Mouse (Mus musculus): Measurements from ENCODE around the gene Tomm5.
"Not testable (repeated sequence)": the region's sequence is repeated elsewhere in the genome, so short reads cannot be mapped to it uniquely, and the experiment has no call there.

Gene Tomm5

DNA sequence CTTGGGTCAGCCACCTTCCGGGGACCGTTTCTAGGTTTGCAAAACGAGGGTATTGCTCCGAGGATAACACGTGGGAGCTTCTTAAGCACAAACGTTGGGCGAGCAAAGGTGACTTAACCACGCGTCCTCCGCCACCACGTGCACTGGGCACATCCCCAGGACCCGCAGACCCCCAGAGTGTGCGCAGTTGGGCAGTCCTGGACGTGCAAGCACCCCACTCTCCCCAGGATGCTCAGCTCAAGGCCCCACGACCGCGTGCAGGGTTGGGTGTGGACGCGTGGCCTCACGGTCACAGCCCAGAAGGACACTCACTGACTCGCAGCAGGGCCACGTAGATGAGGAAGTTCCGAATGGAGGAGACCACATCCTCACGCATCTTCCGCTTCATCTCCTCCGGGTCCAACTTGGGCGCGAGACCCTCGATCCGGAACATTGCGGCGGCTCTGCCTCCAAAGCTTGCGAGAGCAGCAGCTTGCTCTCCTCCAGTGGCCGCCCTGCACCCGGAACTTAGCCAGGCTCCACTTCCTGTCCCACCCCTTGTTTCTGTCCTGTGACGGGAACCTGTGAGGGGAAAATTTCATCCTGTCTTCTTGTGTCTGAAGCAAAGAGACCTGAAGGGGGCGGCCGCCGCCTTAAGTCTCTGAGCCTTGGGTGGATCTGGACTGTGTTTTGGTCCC, at the start of gene Tomm5:
Tomm5 (minus strand) TSS at position 514 of the 677 bp plus-strand sequence.
- DNase-seq (ENCODE audit: low read depth) = peak; percentile 93

DNA sequence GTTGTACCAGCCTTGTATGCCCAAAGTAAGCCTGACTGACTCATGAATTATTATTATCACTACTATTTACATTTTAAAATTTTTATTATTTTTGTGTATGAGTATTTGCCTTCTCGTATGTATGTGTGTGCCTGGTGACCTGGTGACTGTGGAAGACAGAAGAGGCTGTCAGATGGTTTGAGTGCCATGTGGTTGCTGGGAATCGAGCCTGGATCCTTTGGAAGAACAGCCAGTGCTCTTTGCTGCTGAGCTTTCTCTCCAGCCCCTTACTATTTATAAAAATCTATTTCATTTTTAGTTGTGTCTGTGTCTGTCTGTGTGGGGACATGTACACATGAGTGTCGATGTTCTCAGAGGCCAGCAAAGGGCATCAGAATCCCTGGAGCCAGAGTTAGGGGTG, 48.5 kb upstream of the Tomm5 start:
- no peak for DNase-seq (ENCODE audit: low read depth)

DNA sequence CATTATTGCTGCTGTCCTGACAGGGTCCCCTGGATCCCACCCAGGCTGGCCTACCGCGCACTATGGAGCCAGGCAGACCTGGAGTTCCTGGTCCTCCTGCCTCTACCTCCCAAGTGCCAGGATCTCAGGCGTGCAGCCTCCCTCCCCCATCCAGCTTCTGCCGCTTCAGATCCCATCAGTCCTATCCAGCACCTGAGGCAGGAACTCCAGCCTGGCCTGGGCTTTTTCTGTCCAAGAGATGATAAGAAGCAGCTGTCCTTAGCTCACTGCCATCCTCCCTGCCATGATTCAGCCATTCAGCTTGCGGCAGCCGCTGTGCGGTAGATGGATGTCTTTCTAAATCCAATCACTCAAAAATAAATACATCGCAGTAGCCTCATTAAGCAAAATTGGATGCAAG, 35.1 kb upstream of the Tomm5 start:
- DNase-seq (ENCODE audit: low read depth) = no peak

DNA sequence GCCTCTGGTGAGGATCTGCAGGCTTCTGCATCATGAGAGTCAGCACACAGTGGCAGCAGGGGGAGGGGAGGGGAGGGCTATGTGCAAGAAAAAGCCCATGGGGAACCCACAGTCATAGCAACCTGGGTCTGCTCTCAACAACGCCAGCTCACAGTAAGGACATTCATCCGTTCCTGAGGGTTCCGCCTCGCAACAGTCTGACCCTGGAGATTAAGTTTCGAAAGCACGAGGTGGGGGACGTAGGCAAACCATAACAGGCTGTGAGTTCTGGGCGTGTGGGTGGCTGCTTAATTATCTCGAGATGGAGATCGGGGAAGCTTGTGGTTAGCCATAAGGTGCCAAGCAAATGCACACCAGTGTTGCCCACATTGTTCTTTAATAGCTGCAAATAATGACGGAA, 34.5 kb upstream of the Tomm5 start:
- DNase-seq (ENCODE audit: low read depth) = peak; percentile 12

DNA sequence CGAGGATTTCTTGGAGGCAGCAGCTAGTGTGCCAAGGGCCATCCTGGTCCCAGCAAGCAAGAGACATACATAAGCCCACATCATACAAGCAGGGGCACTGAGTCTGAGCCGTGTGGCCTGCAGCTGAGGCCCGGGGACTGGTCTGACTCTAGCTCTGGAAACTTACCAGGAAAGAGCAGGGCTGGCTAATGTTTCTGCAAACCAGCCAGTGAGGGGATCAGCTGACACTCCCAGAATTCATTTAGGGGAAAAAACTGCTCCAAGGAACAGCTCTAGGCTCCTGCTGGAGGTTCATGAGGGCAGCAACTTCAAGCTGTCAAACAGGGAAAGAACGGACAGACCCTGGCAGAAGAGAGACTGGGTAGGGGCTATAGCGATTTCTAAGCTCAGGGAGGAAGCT, 33.9 kb upstream of the Tomm5 start:
- DNase-seq (ENCODE audit: low read depth) = peak; percentile 22

DNA sequence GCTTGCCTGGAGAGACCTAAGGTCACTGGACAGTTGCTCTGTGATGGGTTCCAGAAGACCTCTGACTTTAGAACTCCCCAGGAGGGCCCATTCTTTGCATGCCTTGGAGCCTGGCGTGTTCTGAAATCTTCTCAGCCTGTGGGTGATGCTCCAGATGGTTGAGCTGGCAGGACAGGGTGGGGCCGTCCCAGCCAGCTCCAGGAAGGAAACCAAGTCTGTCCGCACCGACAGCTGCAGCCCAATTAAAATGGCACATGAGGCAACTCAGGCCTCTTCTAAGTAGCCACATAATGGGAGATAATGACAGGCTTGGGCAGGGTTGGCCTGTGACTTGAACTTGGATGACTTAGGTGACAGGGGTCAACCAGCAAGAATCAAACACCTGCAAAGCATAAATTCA, 29.7 kb upstream of the Tomm5 start:
- no peak for DNase-seq (ENCODE audit: low read depth)

DNA sequence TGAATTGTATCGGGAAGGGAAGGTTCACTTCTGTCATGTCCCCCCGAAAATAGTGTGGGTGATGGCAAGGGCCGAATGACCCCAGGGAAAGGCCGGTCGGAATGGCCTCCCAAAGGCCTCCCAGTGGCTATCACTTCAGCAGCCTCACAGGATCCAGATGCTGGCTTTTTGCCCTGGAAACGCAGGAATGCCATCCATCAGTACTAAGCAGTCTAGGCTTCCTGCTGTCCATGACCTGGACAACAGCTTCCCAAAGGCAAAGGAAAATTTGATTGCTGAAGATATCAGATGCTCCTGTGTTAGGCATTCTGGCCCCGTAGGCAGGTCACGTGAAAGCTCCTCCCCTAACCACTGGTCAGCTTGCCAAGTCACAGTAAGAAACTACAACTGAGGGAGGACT, 26.6 kb upstream of the Tomm5 start:
- DNase-seq (ENCODE audit: low read depth) = no peak

DNA sequence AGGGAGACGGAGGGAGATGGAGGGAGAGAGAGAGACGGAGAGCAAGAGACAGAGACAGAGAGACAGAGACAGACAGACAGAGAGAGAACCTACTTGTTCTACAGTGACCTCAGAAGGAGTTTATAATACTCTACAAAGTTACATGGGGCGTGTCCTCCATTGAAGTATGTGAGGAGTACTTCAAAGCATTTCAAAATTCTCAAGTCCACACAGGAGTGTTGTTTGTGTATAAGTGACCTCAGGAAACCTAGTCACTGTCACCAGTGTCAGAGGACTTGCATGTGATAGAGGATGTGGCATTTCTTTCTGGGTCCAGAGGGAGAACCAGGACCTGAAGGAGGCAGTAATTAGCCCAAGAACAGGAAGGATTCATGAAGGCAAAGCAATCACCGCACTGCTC, 23.1 kb upstream of the Tomm5 start:
- no peak for DNase-seq (ENCODE audit: low read depth)

DNA sequence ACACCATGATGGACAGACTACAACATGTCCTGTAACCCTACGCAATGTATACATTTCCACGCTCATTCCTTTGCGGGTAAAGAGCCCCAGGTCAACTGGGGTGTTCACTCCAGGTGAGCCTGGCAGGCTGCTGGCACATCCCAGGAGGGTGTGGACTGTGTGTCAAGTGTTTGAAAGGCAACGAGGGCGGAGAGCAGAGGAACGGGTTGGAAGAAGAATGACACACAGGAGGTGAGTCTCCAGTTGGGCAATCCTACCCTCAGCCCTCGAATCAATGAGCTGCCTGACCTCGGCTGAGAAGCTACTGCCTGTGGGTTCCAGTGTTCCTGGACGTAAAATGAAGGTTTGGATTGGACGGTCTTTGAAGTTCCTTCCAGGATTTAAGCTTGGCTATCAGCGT, 13.4 kb upstream of the Tomm5 start:
- DNase-seq (ENCODE audit: low read depth) = no peak

DNA sequence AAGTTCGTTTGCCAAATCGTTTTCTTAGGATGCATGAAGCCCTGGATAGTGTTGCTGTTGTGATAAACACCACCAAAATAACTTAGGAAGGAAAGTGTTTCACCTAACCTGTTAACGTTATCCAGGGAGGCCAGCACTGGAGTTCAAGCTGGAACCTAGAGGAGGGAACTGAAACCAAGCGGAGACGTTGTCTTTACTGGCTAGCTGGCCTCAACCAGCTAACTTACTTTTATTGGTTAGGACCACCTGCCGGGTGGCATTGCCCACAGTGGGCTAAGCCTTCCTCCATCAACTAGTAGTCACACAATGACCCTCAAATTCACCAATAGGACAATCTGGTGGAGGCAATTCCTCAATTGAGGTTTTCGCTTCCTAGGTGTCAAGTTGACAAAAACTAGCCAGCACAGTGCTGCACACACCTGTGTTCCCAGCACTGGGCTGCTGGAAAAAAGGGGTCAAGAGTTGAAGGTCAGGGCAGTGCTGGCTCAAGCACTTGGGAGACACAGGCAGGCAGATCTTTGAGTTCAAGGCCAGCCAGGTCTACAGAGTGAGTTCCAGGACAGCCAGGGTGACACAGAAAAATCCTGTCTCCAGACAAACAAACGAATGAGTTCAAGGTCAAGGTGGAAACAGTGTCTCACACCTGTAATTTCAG, 669 bp upstream of the Tomm5 start:
- no peak for DNase-seq (ENCODE audit: low read depth)

DNA sequence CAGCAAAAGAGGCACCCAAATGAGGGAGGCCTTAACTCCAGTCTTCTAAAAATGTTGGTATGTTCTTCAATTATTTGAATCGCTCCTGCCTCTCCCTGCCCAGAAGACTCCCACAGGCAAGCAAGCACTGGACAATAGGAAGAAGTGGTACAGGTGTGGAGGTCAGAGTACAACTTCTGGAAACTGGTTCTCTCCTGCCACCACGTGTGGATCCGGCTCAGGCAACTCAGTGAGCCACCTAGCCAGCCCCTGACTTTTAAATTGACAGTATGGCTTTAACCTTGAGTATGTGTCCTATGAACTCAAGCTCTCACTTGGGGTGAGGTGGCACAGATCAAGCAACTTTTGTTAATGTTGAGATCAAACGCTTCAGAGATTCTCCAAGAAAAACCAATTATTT, 848 bp downstream of the Tomm5 start:
- no peak for DNase-seq (ENCODE audit: low read depth)

DNA sequence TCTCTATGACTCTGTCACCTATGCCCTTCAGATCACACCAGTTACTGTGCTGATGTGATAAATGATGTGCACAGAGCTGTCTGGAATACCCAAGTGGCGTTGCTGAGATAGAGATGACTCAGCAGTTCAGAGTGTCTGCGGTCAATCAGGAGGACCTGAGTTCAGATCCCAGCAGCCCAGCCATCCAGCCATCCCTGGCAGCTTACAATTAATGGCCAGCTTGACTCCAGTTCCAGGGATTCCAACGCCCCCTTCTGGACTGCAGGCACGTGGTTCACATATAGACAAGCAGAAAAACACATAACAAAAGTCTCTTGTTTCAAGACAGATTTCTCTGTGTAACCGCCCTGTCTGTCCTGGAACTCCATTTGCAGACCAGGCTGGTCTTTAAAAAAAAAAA, 1.5 kb downstream of the Tomm5 start:
- peak; percentile 37 for DNase-seq (ENCODE audit: low read depth)

DNA sequence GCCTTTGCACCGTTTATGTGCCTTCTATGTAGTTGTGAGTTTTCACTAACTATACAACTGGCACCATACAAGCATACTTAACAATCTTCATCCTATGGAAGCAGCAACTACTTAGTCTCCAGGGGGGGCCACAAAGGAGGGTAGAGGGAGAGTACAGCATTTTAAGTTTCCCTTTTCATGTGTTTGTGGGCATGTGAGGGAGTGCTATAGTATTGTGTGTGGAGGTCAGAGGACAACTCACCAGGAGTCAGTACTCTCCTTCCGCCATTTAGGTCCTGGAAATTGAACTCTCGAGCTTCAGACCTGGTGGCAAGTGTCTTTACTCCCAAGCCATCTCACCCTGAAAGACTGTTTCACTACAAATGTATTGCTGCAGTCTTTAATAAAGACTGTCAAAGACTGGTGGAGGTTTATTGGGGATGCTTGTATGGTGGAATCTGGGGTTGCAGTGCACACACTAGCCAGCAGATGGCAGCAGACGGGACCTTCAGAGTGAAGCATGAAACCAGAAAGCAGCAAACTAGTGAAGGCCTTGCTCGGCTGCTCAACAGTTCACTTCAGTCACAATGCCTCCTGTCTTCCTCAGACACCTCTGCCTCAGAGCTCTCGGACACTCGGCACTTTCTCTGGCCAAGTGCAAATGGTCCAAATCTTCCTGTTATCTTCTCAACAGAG, 10.6 kb downstream of the Tomm5 start:
- peak; percentile 86 for DNase-seq (ENCODE audit: low read depth)

DNA sequence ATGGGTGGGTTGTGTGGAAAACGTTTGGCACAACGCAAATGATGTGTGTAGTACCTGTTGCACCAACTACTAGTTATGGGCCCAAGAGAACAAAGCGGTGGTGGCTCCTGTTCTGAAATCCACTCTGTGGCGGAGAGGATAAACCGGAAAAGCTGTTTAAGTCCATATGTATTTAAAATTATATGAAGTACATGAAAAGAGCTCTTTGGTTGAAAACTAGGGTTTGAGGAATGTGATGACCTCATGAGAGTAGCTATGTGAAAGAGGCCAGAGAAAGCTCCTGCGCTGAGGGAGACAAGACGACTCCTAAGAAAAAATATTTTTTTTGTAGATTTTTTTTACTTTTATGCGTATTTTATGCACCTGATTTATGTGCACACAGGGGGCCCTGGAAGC, 23.0 kb downstream of the Tomm5 start:
- DNase-seq (ENCODE audit: low read depth) = peak; percentile 46

DNA sequence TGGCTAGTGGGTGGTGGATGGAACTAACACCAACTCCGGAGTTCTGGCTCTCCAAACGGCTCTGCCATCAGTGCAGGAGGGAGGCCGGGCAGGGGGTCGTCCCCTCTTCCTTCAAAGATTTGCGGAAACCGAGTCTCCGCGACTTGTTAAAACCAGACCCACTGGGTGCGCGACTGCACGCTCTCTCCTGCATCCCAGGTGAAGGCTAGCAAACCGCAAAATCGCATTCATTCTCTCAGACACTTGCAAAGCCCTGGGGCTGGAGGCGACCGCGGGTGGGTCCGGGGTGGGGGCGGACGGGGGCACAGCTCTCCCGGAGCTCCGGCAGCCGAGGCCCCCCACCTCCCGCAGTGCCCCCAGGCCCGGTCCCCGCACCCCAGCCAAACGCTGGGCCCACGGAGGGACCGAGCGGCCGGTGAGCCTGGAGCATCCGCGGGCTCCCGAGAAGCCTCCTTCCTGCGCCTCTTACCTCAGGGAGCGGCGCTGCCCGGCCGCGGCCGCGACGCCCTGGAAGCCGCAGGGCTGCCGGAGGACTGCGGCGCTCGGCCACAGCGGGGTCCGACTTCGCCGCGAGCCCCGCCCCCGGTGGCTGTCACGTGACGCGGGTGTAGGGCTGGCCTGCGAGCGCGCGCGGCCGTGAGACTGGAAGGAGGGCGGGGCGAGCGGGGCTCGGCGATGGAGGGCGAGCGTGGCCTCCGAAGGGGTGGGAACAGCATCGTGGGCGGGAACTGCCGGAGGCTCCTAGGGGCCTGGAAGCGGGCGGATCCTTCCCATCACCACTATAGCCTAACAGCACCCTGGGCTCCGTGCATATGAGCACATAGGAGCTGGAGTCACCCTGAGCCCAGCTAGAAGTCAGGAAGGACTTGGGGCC, 23.7 kb downstream of the Tomm5 start, which contains the start of gene Fbxo10:
Fbxo10 (minus strand) TSS at position 584 of the 874 bp plus-strand sequence.
- DNase-seq (ENCODE audit: low read depth) = peak; percentile 96

DNA sequence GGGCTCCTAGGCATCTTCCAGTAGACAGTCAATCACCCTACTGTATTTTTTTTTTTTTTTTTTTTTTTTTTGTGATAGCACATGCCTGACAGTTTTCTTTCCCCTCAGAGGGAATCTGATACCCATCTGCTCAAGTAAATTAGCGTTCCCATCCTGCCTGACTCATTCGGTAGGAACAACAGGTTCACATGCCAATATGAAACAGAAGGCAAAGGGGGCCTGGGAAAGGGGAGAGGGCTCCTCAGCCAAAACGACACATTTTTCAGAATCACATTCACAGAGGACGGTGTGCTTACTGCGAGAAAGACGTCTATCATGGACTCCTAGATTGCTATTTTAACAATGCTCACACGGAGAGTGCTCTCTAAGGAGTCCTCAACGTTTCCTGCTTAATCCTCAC, 24.4 kb downstream of the Tomm5 start:
- peak; percentile 38 for DNase-seq (ENCODE audit: low read depth)

DNA sequence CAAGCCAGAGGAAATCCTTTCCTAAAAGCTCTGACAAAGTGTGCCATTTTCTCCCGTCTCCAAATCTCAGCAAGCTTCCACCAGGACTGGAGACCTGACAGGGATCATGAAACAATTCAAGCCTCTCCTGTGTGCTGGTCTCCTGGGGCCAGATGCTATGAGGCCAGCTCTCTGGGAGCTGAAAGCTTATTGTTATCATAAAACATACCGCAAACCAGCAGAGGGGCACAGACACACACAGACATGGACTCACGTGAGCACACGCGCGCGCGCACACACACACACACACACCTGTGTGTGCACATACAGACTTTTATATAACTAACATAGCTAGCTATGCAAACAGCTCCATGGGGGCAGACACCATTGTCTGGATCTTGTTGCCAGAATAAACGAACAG, 25.0 kb downstream of the Tomm5 start:
- no peak for DNase-seq (ENCODE audit: low read depth)

DNA sequence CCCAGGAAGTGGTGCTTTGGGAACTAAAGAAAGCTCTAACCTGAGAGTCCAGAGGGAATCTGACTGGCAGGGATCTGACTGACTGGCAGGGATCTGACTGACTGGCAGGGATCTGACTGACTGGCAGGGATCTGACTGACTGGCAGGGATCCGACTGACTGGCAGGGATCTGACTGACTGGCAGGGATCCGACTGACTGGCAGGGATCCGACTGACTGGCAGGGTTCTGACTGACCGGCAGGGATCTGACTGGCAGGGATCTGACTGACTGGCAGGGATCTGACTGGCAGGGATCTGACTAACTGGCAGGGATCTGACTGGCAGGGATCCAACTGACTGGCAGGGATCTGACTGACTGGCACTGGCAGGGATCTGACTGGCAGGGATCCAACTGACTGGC, 26.9 kb downstream of the Tomm5 start:
- not testable (repeated sequence) for DNase-seq (ENCODE audit: low read depth)

DNA sequence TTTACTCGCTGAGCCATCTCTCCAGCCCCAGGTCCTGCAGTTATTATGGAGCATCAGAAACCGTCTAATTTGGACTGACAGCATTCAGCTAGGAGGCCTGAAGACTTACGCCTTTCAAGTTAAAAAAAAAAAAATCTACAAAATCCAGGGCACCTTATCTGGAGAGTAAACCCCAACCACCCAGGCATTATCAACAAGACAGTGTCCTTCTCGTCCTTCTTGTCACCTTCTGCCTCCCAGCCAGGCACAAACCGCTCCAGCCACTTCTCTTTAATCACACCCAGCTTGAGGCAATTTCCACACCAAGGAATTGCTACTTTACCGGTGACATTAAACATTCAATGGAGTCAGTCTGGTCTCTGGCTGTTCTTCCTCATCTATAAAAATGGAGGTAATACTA, 34.4 kb downstream of the Tomm5 start:
- DNase-seq (ENCODE audit: low read depth) = no peak

DNA sequence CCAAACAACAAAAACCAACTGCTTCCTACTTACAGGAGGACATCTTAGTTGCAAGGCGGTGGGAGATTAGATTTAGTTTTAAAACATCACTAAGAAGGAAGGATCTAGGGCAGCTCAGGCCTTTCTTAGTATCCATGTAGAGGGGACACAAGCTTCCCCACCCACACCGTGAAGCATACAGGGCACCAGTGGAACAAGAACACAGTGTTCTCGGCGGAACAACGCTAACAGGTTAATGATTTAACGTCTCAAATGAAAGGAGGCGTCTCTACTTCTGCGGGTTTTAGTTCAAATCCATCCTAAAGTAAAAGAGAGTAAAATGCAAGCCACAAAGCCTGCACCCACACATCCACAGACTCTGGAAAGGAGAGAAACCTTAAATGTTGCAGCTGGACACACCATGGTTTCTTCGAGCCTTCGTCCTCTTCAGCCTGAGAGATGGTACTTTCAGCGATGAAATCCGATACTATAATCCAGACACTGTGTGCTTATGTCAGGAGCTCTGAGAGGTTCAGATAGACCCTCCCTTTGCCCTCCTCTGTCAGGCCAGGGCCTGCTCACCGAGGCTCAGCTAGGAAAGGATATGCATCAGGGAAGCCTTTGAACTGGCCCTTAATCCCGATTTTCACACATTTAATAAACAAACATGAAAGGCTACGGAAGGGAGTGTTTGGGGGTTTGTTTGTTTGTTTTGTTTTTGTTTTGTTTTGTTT, 35.5 kb downstream of the Tomm5 start:
- no peak for DNase-seq (ENCODE audit: low read depth)

DNA sequence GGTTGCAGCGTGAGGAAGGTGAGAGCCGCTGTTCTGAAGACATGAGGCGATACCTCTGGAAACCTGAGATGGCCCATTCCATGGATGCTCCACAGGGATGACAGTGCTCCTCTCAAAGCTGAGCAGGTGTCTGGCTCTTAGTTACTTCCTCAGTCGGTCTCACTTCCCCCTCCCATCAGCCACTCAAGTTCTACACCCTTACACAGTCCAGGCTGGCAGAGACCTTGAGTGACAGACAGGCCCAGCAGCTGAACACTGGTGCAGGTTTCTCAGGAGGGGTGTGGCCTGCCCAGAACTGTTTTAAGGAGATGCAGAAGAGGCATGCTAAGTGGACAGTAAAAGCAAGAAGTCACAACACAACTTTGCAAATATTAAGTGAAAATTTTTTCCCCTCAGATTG, 40.2 kb downstream of the Tomm5 start:
- no peak for DNase-seq (ENCODE audit: low read depth)

Data from NIH3T3 (cell line).